Mouse (Mus musculus) kidney, adult 8-10 months (tissue): ENCODE measurements around the gene Cluap1.
"Not testable (repeated sequence)": the region's sequence is repeated elsewhere in the genome, so short reads cannot be mapped to it uniquely, and the experiment has no call there.

Source experiments
- DNase-seq, 2 experiments: peaks; one replicate each; pipeline ENCODE4 v3.0.0; 2022

Cluap1 gene

GRCm38 (mm10) chr16:3934701-3935100 is 26.1 kb downstream of the Cluap1 start:
- DNase-seq, result no peak

DNA sequence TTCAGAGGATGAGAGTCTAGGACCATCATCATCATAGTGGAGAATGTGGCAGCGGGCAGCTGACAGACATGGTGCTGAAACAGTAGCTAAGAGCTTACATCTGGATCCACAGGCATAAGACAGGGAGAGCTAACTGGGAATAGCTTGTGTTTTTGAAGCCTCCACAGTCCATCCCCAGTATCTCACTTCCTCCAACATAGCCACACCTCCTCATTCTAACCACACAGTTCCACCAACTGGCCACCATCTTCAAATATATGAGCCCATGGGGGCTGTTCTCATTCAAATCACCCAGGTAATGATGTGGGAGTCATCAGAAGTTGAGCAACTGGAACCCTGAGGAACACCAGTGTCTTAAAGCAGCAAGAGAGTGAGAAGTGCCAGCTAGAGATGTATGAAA is 42.5 kb downstream of the Cluap1 start:
- DNase-seq, result no peak

GRCm38 (mm10) chr16:3956369-3956768 is 47.8 kb downstream of the Cluap1 start:
- peak in 1 of 2 experiments; percentile 43 for DNase-seq

GRCm38 (mm10) chr16:3959261-3959660 is 50.7 kb downstream of the Cluap1 start:
- no peak for DNase-seq

DNA sequence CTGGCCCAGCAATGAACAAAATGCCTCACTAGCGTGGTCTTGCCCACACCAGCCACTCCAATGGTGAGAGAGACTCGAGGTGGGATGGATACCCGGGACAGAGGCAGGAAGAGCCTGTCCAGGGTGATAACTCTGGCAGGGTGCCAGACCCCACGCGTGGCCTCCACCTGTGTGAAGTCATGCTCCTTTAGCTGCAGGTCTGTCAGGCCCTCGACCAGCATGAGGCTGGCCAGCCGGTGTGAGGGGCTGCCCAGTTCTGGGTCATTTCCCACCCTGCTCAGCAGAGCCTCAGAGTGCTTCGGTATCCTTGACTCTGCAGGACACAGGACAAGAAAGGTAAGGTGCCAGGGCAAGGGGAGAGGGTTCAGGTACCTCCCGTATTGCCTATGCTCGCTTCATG is 56.4 kb downstream of the Cluap1 start:
- DNase-seq, result no peak

- DNase-seq, result no peak
Measured at GRCm38 (mm10) chr16:3965534-3965933, 56.9 kb downstream of the Cluap1 start.

DNA sequence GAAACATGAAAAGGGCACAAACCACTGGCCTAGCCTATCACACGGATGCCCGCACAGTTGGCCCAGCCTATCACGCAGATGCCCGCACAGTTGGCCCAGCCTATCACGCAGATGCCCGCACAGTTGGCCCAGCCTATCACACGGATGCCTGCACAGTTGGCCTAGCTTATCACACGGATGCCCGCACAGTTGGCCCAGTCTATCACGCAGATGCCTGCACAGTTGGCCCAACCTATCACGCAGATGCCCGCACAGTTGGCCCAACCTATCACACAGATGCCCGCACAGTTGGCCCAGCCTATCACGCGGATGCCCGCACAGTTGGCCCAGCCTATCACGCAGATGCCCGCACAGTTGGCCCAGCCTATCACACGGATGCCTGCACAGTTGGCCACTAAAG is 65.9 kb downstream of the Cluap1 start:
- DNase-seq, result not testable (repeated sequence)

DNA sequence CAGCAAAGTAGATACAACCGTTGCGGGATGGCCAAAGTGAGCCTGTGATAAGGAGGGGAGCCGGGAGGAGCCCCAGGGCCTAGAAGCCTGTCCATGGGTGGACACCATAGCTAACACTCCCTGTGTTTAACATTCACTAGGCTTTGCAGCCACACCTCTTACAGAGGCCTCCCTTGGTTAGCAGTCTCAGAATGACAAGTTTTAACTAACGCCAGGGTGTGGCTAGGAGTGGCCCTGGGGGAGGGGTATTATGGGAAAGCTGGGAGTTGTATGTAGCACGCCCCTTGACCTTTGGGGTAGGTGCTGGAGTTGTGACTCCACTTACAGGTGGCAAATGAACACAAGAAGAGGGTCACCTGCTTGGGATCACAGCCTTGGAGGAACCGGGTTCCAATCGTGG is 67.1 kb downstream of the Cluap1 start:
- DNase-seq, result no peak

GRCm38 (mm10) chr16:3976251-3976671 is 67.7 kb downstream of the Cluap1 start, which contains the start of gene Nlrc3:
Gene Nlrc3, minus strand, starts transcription at chr16:3976632.
- peak in 1 of 2 experiments; percentile 14 for DNase-seq

DNA sequence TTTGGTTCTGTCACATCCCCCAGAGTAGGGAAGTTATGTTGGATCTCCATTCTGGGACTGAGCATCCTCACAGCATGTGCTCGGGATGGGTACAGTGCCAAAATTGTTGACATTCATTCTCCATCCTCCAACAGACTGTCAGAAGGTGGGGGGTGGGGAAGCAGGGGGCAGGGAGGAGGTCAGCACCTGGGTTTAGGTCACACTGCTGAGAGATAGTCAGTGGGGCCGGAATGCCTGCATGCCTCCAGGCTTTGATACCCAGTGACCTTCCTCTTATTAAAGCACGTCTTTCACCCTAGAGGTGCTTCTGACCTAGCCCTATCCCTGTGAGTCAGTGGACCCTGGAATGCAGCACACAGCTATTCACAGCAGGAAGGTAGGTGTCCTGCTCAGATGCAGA is 68.1 kb downstream of the Cluap1 start:
- DNase-seq, result no peak

DNA sequence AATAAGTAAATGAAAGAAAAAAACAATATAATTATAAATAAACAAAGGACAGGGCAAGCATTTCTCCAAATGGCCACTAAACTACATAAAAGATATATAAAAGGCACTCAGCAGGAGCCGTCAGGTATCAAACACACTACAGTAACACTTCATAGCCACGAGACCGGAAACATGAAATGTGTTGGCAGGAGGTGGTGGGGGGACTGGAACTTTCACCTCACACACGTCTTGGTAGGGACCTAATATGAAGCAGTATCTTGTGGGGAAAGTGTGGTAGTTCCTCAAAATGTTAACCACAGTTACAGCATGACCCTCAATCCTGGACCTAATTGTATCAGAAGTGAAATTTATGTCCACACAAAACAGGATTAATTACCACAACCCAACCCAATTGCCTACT is 73.6 kb downstream of the Cluap1 start:
- no peak for DNase-seq

- DNase-seq, result no peak
Measured at GRCm38 (mm10) chr16:3983146-3983700, 74.6 kb downstream of the Cluap1 start.

DNA sequence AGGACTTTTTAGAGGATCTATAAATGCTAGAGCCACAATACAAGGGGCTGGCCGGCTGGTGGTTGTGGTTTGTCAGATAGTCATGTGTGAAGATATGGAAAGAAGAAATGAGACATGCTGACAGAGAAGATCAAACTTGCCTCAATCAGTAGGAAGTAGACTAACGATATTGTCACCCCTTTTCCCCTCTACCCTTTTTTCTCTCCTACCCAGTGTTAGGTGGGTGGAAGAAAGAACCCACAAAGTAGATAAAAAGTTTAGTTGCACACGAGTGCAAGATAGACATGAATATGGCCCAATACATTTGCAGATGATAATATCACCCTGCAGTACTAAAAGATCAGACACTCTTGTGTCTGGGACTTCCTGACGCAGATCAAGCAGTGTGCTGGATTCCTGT is 79.8 kb downstream of the Cluap1 start:
- no peak for DNase-seq
